Mouse (Mus musculus): ENCODE data around the gene Nfam1. TPM values are rescaled to one million over a fixed set of nuclear protein-coding genes. Genes with fewer than 3 reads are reported as not detected.

The Nfam1 gene
- total and polyA plus RNA-seq, 3 experiments = 0.04 to 0.81 (median 0.20) TPM

DNA sequence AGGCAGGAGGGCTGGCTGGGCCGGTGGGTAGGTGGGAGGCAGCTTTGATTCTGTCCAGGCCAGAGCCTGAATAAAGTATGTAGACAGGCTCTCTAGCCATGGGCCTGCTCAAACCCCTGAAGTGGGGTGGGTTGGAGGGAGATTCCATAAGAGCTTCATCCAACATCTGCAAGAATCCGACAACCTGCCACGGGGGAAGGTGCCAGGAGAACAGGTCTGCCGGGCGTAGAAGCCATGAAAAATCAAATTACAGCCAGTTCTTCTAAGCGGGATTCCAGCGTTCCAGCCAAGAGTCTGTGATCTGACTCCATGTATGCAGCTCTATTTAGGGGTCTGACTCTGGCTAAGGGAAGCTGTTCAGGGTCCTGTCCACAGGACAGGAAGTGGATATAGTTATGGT is 48.5 kb downstream of the Nfam1 start:
- Histone ChIP-seq H3K79me2 (replicated peaks; ENCODE audit: control insufficient read depth, extremely low read depth, insufficient read depth, poor library complexity, severe bottlenecking) (no peaks in the 10 kb centered on the region), H3K9me3 (replicated peaks; ENCODE audit: low read length) (no peaks in the 10 kb centered on the region), H3K4me2 (ENCODE audit: insufficient read depth, low read depth, poor library complexity, severe bottlenecking) (no peak overlapping the region), H3K36me3 (replicated peaks in 1 of 2; ENCODE audit: control insufficient read depth in 1 of 2, insufficient read depth in 1 of 2, low read length in 1 of 2) (no peaks in the 10 kb centered on the region), H3K27me3 (replicated peaks) (peaks cover 2% of the 10 kb centered on the region), H3K27ac (ENCODE audit: insufficient read depth, low read depth) (no peak overlapping the region), H3K9ac (ENCODE audit: insufficient read depth, low read depth) (no peak overlapping the region), H3K4me3 (replicated peaks in 1 of 3; ENCODE audit: low read depth in 2 of 3, low read length in 2 of 3, poor library complexity in 1 of 3) (no peak overlapping the region), H3K4me1 (ENCODE audit: control insufficient read depth in 1 of 2, insufficient read depth in 2 of 2) (peaks cover 4 to 55% of the 10 kb centered on the region in 2 experiments; a peak in 3 of 4 replicates)
- dilution Hi-C loops (cut with MboI; ENCODE audit: extremely low pct_ligation_motif_present, extremely low pct_unique_long_range_greater_than_20kb, low sequenced_read_pairs) = no loop called here
- TF ChIP-seq ZNF384 (IDR thresholded peaks at IDR 0.05; ENCODE audit: low read depth, low read length) = no peak
- TF ChIP-seq ELF1 (IDR thresholded peaks at IDR 0.05; ENCODE audit: low read depth, low read length) = no peak
- no peak for TF ChIP-seq UBTF (IDR thresholded peaks at IDR 0.05; ENCODE audit: low read depth, low read length)
- TF ChIP-seq SMC3 (IDR thresholded peaks at IDR 0.05; ENCODE audit: low read depth, low read length) = no peak
- TF ChIP-seq PAX5 (IDR thresholded peaks at IDR 0.05; ENCODE audit: low read length) = no peak
- no peak for TF ChIP-seq CTCF (conservative IDR thresholded peaks at IDR 0.05 in 1 of 2, IDR thresholded peaks at IDR 0.05 in 1 of 2; ENCODE audit: low read depth in 2 of 2, low read length in 2 of 2)
- no peak for TF ChIP-seq RCOR1 (conservative IDR thresholded peaks at IDR 0.05; ENCODE audit: low read depth, low read length)
- TF ChIP-seq TBP (conservative IDR thresholded peaks at IDR 0.05; ENCODE audit: low read depth, low read length) = no peak
- TF ChIP-seq JUND (conservative IDR thresholded peaks at IDR 0.05; ENCODE audit: low read depth, low read length) = no peak
- no peak for TF ChIP-seq NELFE (IDR thresholded peaks at IDR 0.05; ENCODE audit: low read depth, low read length)
- DNase-seq (ENCODE audit: extremely low read depth) = no peak
- in situ Hi-C loops (cut with MboI; ENCODE audit: low pct_ligation_motif_present, low pct_unique_long_range_greater_than_20kb, low sequenced_read_pairs) = no loop called here

DNA sequence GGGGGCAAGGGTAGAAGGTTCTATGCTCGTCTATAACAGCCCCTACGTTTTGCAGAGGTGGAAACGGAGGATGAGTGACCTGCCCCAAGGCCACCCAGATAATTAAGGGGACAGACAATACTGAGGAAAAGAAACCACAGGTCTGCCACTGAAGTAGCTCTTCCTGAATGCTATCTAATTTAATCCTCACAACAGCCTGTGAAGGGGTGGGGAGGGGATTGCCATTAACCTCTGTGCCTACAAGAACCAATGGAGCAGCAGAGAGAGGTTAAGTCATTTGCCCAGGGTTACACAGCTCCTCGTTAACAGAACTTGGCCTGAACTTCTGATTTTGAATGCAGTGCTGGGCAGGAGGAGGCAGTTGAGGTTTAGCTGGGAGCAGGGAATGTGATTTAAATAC is 49.0 kb downstream of the Nfam1 start:
- TF ChIP-seq RAD21 (IDR thresholded peaks at IDR 0.05; ENCODE audit: low read depth, low read length) (no peak), PAX5 (IDR thresholded peaks at IDR 0.05; ENCODE audit: low read length) (no peak), MXI1 (IDR thresholded peaks at IDR 0.05; ENCODE audit: low read depth, low read length) (no peak), UBTF (IDR thresholded peaks at IDR 0.05; ENCODE audit: low read depth, low read length) (no peak), MYC (IDR thresholded peaks at IDR 0.05; ENCODE audit: low read depth, low read length) (no peak), USF2 (conservative IDR thresholded peaks at IDR 0.05; ENCODE audit: low read depth, low read length) (no peak), GABPA (IDR thresholded peaks at IDR 0.05; ENCODE audit: insufficient replicate concordance, low read depth, low read length) (no peak), MAX (IDR thresholded peaks at IDR 0.05; ENCODE audit: low read length) (no peak), TBP (conservative IDR thresholded peaks at IDR 0.05; ENCODE audit: low read depth, low read length) (no peak), USF1 (IDR thresholded peaks at IDR 0.05; ENCODE audit: low read depth, low read length) (no peak), MAZ (IDR thresholded peaks at IDR 0.05; ENCODE audit: low read depth, low read length) (no peak), MAFK (IDR thresholded peaks at IDR 0.05; ENCODE audit: insufficient replicate concordance, low read length) (no peak), MEF2A (IDR thresholded peaks at IDR 0.05; ENCODE audit: borderline replicate concordance, low read depth, low read length) (no peak), BHLHE40 (IDR thresholded peaks at IDR 0.05; ENCODE audit: low read depth, low read length) (no peak), HCFC1 (IDR thresholded peaks at IDR 0.05; ENCODE audit: low read depth, low read length) (no peak), ZNF384 (IDR thresholded peaks at IDR 0.05; ENCODE audit: low read depth, low read length) (no peak), NELFE (IDR thresholded peaks at IDR 0.05; ENCODE audit: low read depth, low read length) (no peak)
- dilution Hi-C loops (cut with MboI; ENCODE audit: extremely low pct_ligation_motif_present, extremely low pct_unique_long_range_greater_than_20kb, low sequenced_read_pairs) = no loop called here
- Histone ChIP-seq H3K4me1 (ENCODE audit: control insufficient read depth in 1 of 2, insufficient read depth in 2 of 2) (peaks cover 4 to 59% of the 10 kb centered on the region in 2 experiments; a peak in 3 of 4 replicates), H3K9ac (ENCODE audit: insufficient read depth, low read depth) (no peak overlapping the region), H3K27me3 (replicated peaks) (peaks cover 2% of the 10 kb centered on the region), H3K79me2 (replicated peaks; ENCODE audit: control insufficient read depth, extremely low read depth, insufficient read depth, poor library complexity, severe bottlenecking) (no peaks in the 10 kb centered on the region), H3K4me3 (replicated peaks in 1 of 3; ENCODE audit: low read depth in 2 of 3, low read length in 2 of 3, poor library complexity in 1 of 3) (no peak overlapping the region), H3K4me2 (ENCODE audit: insufficient read depth, low read depth, poor library complexity, severe bottlenecking) (no peak overlapping the region), H3K27ac (ENCODE audit: insufficient read depth, low read depth) (no peak overlapping the region), H3K36me3 (replicated peaks in 1 of 2; ENCODE audit: control insufficient read depth in 1 of 2, insufficient read depth in 1 of 2, low read length in 1 of 2) (no peaks in the 10 kb centered on the region), H3K9me3 (replicated peaks; ENCODE audit: low read length) (no peaks in the 10 kb centered on the region)
- in situ Hi-C loops (cut with MboI; ENCODE audit: low pct_ligation_motif_present, low pct_unique_long_range_greater_than_20kb, low sequenced_read_pairs) = no loop called here
- no peak for DNase-seq (ENCODE audit: extremely low read depth)
